Mouse (Mus musculus) testis, adult 2 months (tissue): ENCODE data around the gene Asb14. TPM values are rescaled to one million over a fixed set of nuclear protein-coding genes. Genes with fewer than 3 reads are reported as not detected.
A peak's percentile ranks its signal among the peaks of the same experiment; 100 is the strongest.
"Not testable (repeated sequence)": the region's sequence is repeated elsewhere in the genome, so short reads cannot be mapped to it uniquely, and the experiment has no call there.

Experiments used
- H3K27ac ChIP-seq: fragments of 200-500 bp; 2 replicates; pipeline ENCODE4 v1.5.1; 2012; ENCODE audit warnings: low read depth, low read length; ENCODE audit not compliant: control insufficient read depth, insufficient read depth
- H3K27me3 ChIP-seq: fragments of 200-500 bp; 2 replicates; pipeline ENCODE4 v1.6.1; 2012; ENCODE audit warnings: mild to moderate bottlenecking, low read length, moderate library complexity; ENCODE audit not compliant: control insufficient read depth, insufficient read depth
- H3K36me3 ChIP-seq: fragments of 200-500 bp; 2 replicates; pipeline ENCODE4 v1.6.1; 2012; ENCODE audit warnings: mild to moderate bottlenecking, low read length; ENCODE audit not compliant: control insufficient read depth, insufficient read depth
- H3K4me1 ChIP-seq: fragments of 200-500 bp; 2 replicates; pipeline ENCODE4 v1.6.1; 2012; ENCODE audit warnings: low read length; ENCODE audit not compliant: control insufficient read depth, insufficient read depth
- H3K4me3 ChIP-seq: fragments of 200-500 bp; 2 replicates; pipeline ENCODE4 v1.5.1; 2012; ENCODE audit warnings: low read depth, mild to moderate bottlenecking, low read length, moderate library complexity, mixed read lengths; ENCODE audit not compliant: control insufficient read depth
- CTCF ChIP-seq: fragments of 200-500 bp; IDR thresholded peaks from 2 replicates; pipeline ENCODE4 v1.5.1; 2012; ENCODE audit warnings: low read depth, mild to moderate bottlenecking, inconsistent platforms, low read length, moderate library complexity; ENCODE audit not compliant: control insufficient read depth, insufficient read depth, insufficient replicate concordance
- POLR2A ChIP-seq: fragments of 200-500 bp; IDR thresholded peaks from 2 replicates; pipeline ENCODE4 v1.6.1; 2012; ENCODE audit warnings: low read depth, mild to moderate bottlenecking, inconsistent platforms, low read length, moderate library complexity; ENCODE audit not compliant: control insufficient read depth
- polyA plus RNA-seq: library from polyadenylated mRNA; depleted of rRNA; stranded (reverse); fragments of >200 nt; gene quantifications from 2 replicates; pipeline ENCODE4 v1.2.3, GENCODE M21; 2012

Gene Asb14
- polyA plus RNA-seq, 1 experiment, result 3.1 TPM

GRCm38 (mm10) chr14:26911201-26911600 lies 16.8 kb downstream of the Asb14 start:
- H3K4me1 ChIP-seq, result peaks cover 2% of the 10 kb centered on the region
- H3K27me3 ChIP-seq, result no peaks in the 10 kb centered on the region
- no peak overlapping the region for H3K4me3 ChIP-seq
- no peak overlapping the region for H3K27ac ChIP-seq
- no peak for TF ChIP-seq CTCF
- TF ChIP-seq POLR2A, result no peak
- H3K36me3 ChIP-seq, result no peaks in the 10 kb centered on the region

GRCm38 (mm10) chr14:26911826-26912225 lies 17.5 kb downstream of the Asb14 start:
- Histone ChIP-seq H3K4me3 (no peak overlapping the region; the same call in 1 of the 2 replicates), H3K4me1 (peaks cover 2% of the 10 kb centered on the region), H3K36me3 (no peaks in the 10 kb centered on the region), H3K27ac (peak overlapping the region; percentile 56; the same call in 1 of the 2 replicates), H3K27me3 (no peaks in the 10 kb centered on the region)
- TF ChIP-seq POLR2A (no peak), CTCF (no peak)

- H3K4me1 ChIP-seq, result peaks cover 2% of the 10 kb centered on the region
Measured at GRCm38 (mm10) chr14:26913681-26914268, 19.4 kb downstream of the Asb14 start.

GRCm38 (mm10) chr14:26919310-26919709 lies 25.0 kb downstream of the Asb14 start:
- Histone ChIP-seq H3K4me3 (no peak overlapping the region), H3K4me1 (no peaks in the 10 kb centered on the region), H3K27ac (no peak overlapping the region), H3K36me3 (no peaks in the 10 kb centered on the region; the same call in none of the 2 replicates), H3K27me3 (no peaks in the 10 kb centered on the region)
- TF ChIP-seq CTCF (no peak), POLR2A (no peak)

More at GRCm38 (mm10) chr14:26913681-26914268, 19.4 kb downstream of the Asb14 start:
- no peak for TF ChIP-seq CTCF
- TF ChIP-seq POLR2A, result no peak
- no peak overlapping the region for H3K4me3 ChIP-seq
- no peaks in the 10 kb centered on the region for H3K36me3 ChIP-seq
- no peaks in the 10 kb centered on the region for H3K27me3 ChIP-seq
- H3K27ac ChIP-seq, result no peak overlapping the region

GRCm38 (mm10) chr14:26923702-26924421 lies 29.5 kb downstream of the Asb14 start:
- TF ChIP-seq CTCF, result no peak
- no peak for TF ChIP-seq POLR2A
- Histone ChIP-seq H3K27me3 (no peaks in the 10 kb centered on the region), H3K4me3 (no peak overlapping the region), H3K36me3 (no peaks in the 10 kb centered on the region; the same call in none of the 2 replicates), H3K4me1 (no peaks in the 10 kb centered on the region), H3K27ac (no peak overlapping the region)

GRCm38 (mm10) chr14:26934891-26935290 lies 40.5 kb downstream of the Asb14 start:
- Histone ChIP-seq H3K27ac (no peak overlapping the region), H3K27me3 (no peaks in the 10 kb centered on the region), H3K4me1 (no peaks in the 10 kb centered on the region), H3K36me3 (no peaks in the 10 kb centered on the region; the same call in 1 of the 2 replicates), H3K4me3 (no peak overlapping the region)
- TF ChIP-seq POLR2A, result no peak
- no peak for TF ChIP-seq CTCF

GRCm38 (mm10) chr14:26935558-26935957 lies 41.2 kb downstream of the Asb14 start:
- Histone ChIP-seq H3K4me1 (no peaks in the 10 kb centered on the region), H3K4me3 (no peak overlapping the region), H3K27me3 (no peaks in the 10 kb centered on the region), H3K36me3 (no peaks in the 10 kb centered on the region; the same call in 1 of the 2 replicates), H3K27ac (no peak overlapping the region)
- no peak for TF ChIP-seq POLR2A
- no peak for TF ChIP-seq CTCF

- H3K4me3 ChIP-seq, H3K27ac ChIP-seq, H3K36me3 ChIP-seq, H3K4me1 ChIP-seq, H3K27me3 ChIP-seq: not testable (repeated sequence)
Measured at GRCm38 (mm10) chr14:26956139-26956538, 61.8 kb downstream of the Asb14 start.
